Mouse (Mus musculus) CH12.LX (cell line): ENCODE measurements around the gene Scarb1. TPM values are rescaled to one million over a fixed set of nuclear protein-coding genes. Genes with fewer than 3 reads are reported as not detected.

Experiments used
- DNase-seq: peaks from one replicate; pipeline ENCODE4 v3.0.0-alpha.2; 2013; ENCODE audit errors: extremely low read depth
- H3K27ac ChIP-seq: 2 replicates; pipeline ENCODE4 v1.5.1; 2012; ENCODE audit warnings: low read depth, mild to moderate bottlenecking, control low read depth, moderate library complexity; ENCODE audit not compliant: insufficient read depth
- H3K27me3 ChIP-seq: replicated peaks from 2 replicates; pipeline ENCODE3; 2012; ENCODE audit warnings: inconsistent platforms
- H3K36me3 ChIP-seq, 2 experiments: replicated peaks in 1 of 2; 2 replicates each; pipeline versions ENCODE3 to v1.6.1; 2012; ENCODE audit warnings: inconsistent platforms in 1 of 2, low read length in 1 of 2, mild to moderate bottlenecking in 1 of 2, mixed read lengths in 1 of 2, moderate library complexity in 1 of 2; ENCODE audit not compliant: control insufficient read depth in 1 of 2, insufficient read depth in 1 of 2
- H3K4me1 ChIP-seq, 2 experiments: 2 replicates each; pipeline ENCODE4 v1.6.1; 2012; ENCODE audit warnings: inconsistent platforms in 1 of 2, moderate library complexity in 1 of 2; ENCODE audit not compliant: insufficient read depth in 2 of 2, control insufficient read depth in 1 of 2
- H3K4me2 ChIP-seq: 2 replicates; pipeline ENCODE4 v1.6.1; 2012; ENCODE audit warnings: low read depth, mild to moderate bottlenecking, control low read depth; ENCODE audit not compliant: poor library complexity, insufficient read depth, severe bottlenecking
- H3K4me3 ChIP-seq, 3 experiments: fragments of 150-350 bp in 1 of 3; sonication (generic) in 1 of 3; replicated peaks in 1 of 3; 2 replicates each; pipeline versions ENCODE3 to v1.5.1; 2011 to 2012; ENCODE audit warnings: low read depth in 2 of 3, low read length in 2 of 3, mild to moderate bottlenecking in 2 of 3, moderate library complexity in 2 of 3, control low read depth in 1 of 3, improper control_type of control experiment in 1 of 3, inconsistent platforms in 1 of 3, mixed read lengths in 1 of 3; ENCODE audit not compliant: poor library complexity in 1 of 3
- H3K79me2 ChIP-seq: replicated peaks from 2 replicates; pipeline ENCODE4 v1.6.1; 2012; ENCODE audit warnings: mild to moderate bottlenecking, moderate library complexity; ENCODE audit not compliant: control insufficient read depth, poor library complexity, insufficient read depth, severe bottlenecking; ENCODE audit errors: extremely low read depth
- H3K9ac ChIP-seq: 2 replicates; pipeline ENCODE4 v1.6.1; 2012; ENCODE audit warnings: low read depth, mild to moderate bottlenecking, control low read depth, moderate library complexity; ENCODE audit not compliant: insufficient read depth
- H3K9me3 ChIP-seq: replicated peaks from 2 replicates; pipeline ENCODE3; 2012; ENCODE audit warnings: low read length, inconsistent platforms, mixed read lengths
- BHLHE40 ChIP-seq: IDR thresholded peaks from 2 replicates; pipeline ENCODE4 v1.6.1; 2011; ENCODE audit warnings: mild to moderate bottlenecking, low read depth, low read length, improper control_type of control experiment
- CHD1 ChIP-seq: IDR thresholded peaks from 2 replicates; pipeline ENCODE4 v1.6.1; 2012; ENCODE audit warnings: low read depth, low read length, improper control_type of control experiment, inconsistent platforms
- CTCF ChIP-seq, 2 experiments: IDR thresholded peaks in 1 of 2; conservative IDR thresholded peaks in 1 of 2; 2 replicates each; pipeline ENCODE4 v1.5.1; 2011 to 2012; ENCODE audit warnings: low read depth in 2 of 2, low read length in 2 of 2, improper control_type of control experiment in 1 of 2, inconsistent platforms in 1 of 2, mild to moderate bottlenecking in 1 of 2, moderate library complexity in 1 of 2
- ELF1 ChIP-seq: IDR thresholded peaks from 2 replicates; pipeline ENCODE4 v1.6.1; 2014; ENCODE audit warnings: low read depth, mild to moderate bottlenecking, inconsistent platforms, low read length, improper control_type of control experiment
- EP300 ChIP-seq: IDR thresholded peaks from 2 replicates; pipeline ENCODE4 v1.6.1; 2011; ENCODE audit warnings: low read length, improper control_type of control experiment
- ETS1 ChIP-seq: conservative IDR thresholded peaks from 2 replicates; pipeline ENCODE4 v1.6.1; 2012; ENCODE audit warnings: low read depth, mild to moderate bottlenecking, inconsistent platforms, low read length, improper control_type of control experiment, moderate library complexity
- GABPA ChIP-seq: IDR thresholded peaks from 2 replicates; pipeline ENCODE4 v1.6.1; 2012; ENCODE audit warnings: low read depth, low read length, improper control_type of control experiment, inconsistent platforms; ENCODE audit not compliant: insufficient replicate concordance
- IRF4 ChIP-seq: IDR thresholded peaks from 2 replicates; pipeline ENCODE4 v1.6.1; 2014; ENCODE audit warnings: low read depth, mild to moderate bottlenecking, inconsistent platforms, low read length, improper control_type of control experiment
- MAFK ChIP-seq: IDR thresholded peaks from 2 replicates; pipeline ENCODE4 v1.6.1; 2011; ENCODE audit warnings: low read length, improper control_type of control experiment; ENCODE audit not compliant: insufficient replicate concordance
- MAX ChIP-seq: IDR thresholded peaks from 2 replicates; pipeline ENCODE4 v1.6.1; 2011; ENCODE audit warnings: low read length, improper control_type of control experiment
- MAZ ChIP-seq: IDR thresholded peaks from 2 replicates; pipeline ENCODE4 v1.6.1; 2012; ENCODE audit warnings: low read depth, mild to moderate bottlenecking, inconsistent platforms, low read length, improper control_type of control experiment, moderate library complexity
- MEF2A ChIP-seq: IDR thresholded peaks from 2 replicates; pipeline ENCODE4 v1.6.1; 2014; ENCODE audit warnings: low read depth, mild to moderate bottlenecking, inconsistent platforms, low read length, improper control_type of control experiment, borderline replicate concordance
- MYC ChIP-seq: IDR thresholded peaks from 2 replicates; pipeline ENCODE4 v1.6.1; 2011; ENCODE audit warnings: low read depth, mild to moderate bottlenecking, improper control_type of control experiment, low read length
- NRF1 ChIP-seq: IDR thresholded peaks from 2 replicates; pipeline ENCODE4 v1.6.1; 2014; ENCODE audit warnings: low read depth, mild to moderate bottlenecking, inconsistent platforms, low read length, improper control_type of control experiment, moderate library complexity
- PAX5 ChIP-seq: IDR thresholded peaks from 2 replicates; pipeline ENCODE4 v1.6.1; 2012; ENCODE audit warnings: low read length, inconsistent platforms, mixed read lengths
- POLR2A ChIP-seq: IDR thresholded peaks from 2 replicates; pipeline ENCODE4 v1.6.1; 2011; ENCODE audit warnings: low read depth, mild to moderate bottlenecking, improper control_type of control experiment, low read length
- RAD21 ChIP-seq: IDR thresholded peaks from 2 replicates; pipeline ENCODE4 v1.6.1; 2011; ENCODE audit warnings: low read depth, mild to moderate bottlenecking, low read length, improper control_type of control experiment, moderate library complexity
- RCOR1 ChIP-seq: conservative IDR thresholded peaks from 2 replicates; pipeline ENCODE4 v1.6.1; 2012; ENCODE audit warnings: low read depth, mild to moderate bottlenecking, inconsistent platforms, low read length, improper control_type of control experiment
- SIN3A ChIP-seq: IDR thresholded peaks from 2 replicates; pipeline ENCODE4 v1.6.1; 2012; ENCODE audit warnings: low read length, improper control_type of control experiment, inconsistent platforms
- SMC3 ChIP-seq: IDR thresholded peaks from 2 replicates; pipeline ENCODE4 v1.6.1; 2011; ENCODE audit warnings: low read depth, low read length, improper control_type of control experiment
- TBP ChIP-seq: conservative IDR thresholded peaks from 2 replicates; pipeline ENCODE4 v1.6.1; 2011; ENCODE audit warnings: low read depth, low read length, improper control_type of control experiment
- TCF12 ChIP-seq: IDR thresholded peaks from 2 replicates; pipeline ENCODE4 v1.6.1; 2014; ENCODE audit warnings: low read depth, mild to moderate bottlenecking, inconsistent platforms, low read length, improper control_type of control experiment
- UBTF ChIP-seq: IDR thresholded peaks from 2 replicates; pipeline ENCODE4 v1.6.1; 2012; ENCODE audit warnings: low read depth, mild to moderate bottlenecking, inconsistent platforms, low read length, improper control_type of control experiment, moderate library complexity
- USF2 ChIP-seq: conservative IDR thresholded peaks from 2 replicates; pipeline ENCODE4 v1.6.1; 2011; ENCODE audit warnings: low read depth, low read length, improper control_type of control experiment
- ZC3H11A ChIP-seq: IDR thresholded peaks from 2 replicates; pipeline ENCODE4 v1.6.1; 2012; ENCODE audit warnings: low read depth, mild to moderate bottlenecking, inconsistent platforms, low read length, improper control_type of control experiment
- ZMIZ1 ChIP-seq: IDR thresholded peaks from 2 replicates; pipeline ENCODE4 v1.6.1; 2012; ENCODE audit warnings: low read depth, mild to moderate bottlenecking, inconsistent platforms, low read length, improper control_type of control experiment
- ZNF384 ChIP-seq: IDR thresholded peaks from 2 replicates; pipeline ENCODE4 v1.6.1; 2012; ENCODE audit warnings: low read depth, low read length, improper control_type of control experiment, inconsistent platforms
- dilution Hi-C: fragments of 300-500 bp; cut with MboI; formaldehyde crosslinking; loops from 2 replicates; pipeline ENCODE4 v1.14.3; 2020; ENCODE audit warnings: low sequenced_read_pairs; ENCODE audit not compliant: extremely low pct_unique_long_range_greater_than_20kb, extremely low pct_ligation_motif_present
- in situ Hi-C: fragments of 300-500 bp; cut with MboI; formaldehyde crosslinking; loops from 3 replicates; pipeline ENCODE4 v1.14.3; 2019; ENCODE audit warnings: low sequenced_read_pairs, low pct_ligation_motif_present, low pct_unique_long_range_greater_than_20kb, mixed read lengths
- polyA plus RNA-seq: library from polyadenylated mRNA; unstranded; fragments of >175 nt; gene quantifications from 2 replicates; pipeline ENCODE4 v1.2.1, GENCODE M21; 2012; ENCODE audit warnings: low read depth; ENCODE audit not compliant: insufficient read length
- total RNA-seq, 2 experiments: library from RNA; depleted of rRNA; stranded (reverse); fragments of 300-350 nt in 1 of 2; fragments of >200 nt in 1 of 2; gene quantifications; 2 replicates each; pipeline ENCODE4 v1.2.3; 2012 to 2014

Gene Scarb1
- total and polyA plus RNA-seq, 3 experiments = 11.6 to 24.7 (median 20.0) TPM

GRCm38 (mm10) chr5:125271531-125272203, 69.2 kb downstream of the Scarb1 start:
- peaks cover 0 to 39% of the 10 kb centered on the region in 2 experiments; a peak in 2 of 4 replicates for H3K4me1 ChIP-seq
- H3K9ac ChIP-seq = no peak overlapping the region
- H3K9me3 ChIP-seq = peaks cover 7% of the 10 kb centered on the region
- peak; percentile 76 for DNase-seq
- H3K36me3 ChIP-seq = peaks cover 0 to 2% of the 10 kb centered on the region in 2 experiments
- TF ChIP-seq CHD1 (no peak), MYC (0 out of 2 replicates have a peak, but pooled peaks have one; percentile 13), ELF1 (0 out of 2 replicates have a peak, but pooled peaks have one; percentile 24), UBTF (no peak), SMC3 (peak; percentile 65), CTCF (conservative IDR thresholded peaks at IDR 0.05 in 1 of 2, IDR thresholded peaks at IDR 0.05 in 1 of 2; ENCODE audit: low read depth in 2 of 2, low read length in 2 of 2) (peak; percentile 93), ZMIZ1 (no peak), EP300 (no peak), MAX (no peak), TBP (no peak), MEF2A (0 out of 2 replicates have a peak, but pooled peaks have one; percentile 24), RAD21 (peak; percentile 83), GABPA (no peak), IRF4 (no peak), ETS1 (no peak), MAZ (no peak), NRF1 (0 out of 2 replicates have a peak, but pooled peaks have one; percentile 17), SIN3A (0 out of 2 replicates have a peak, but pooled peaks have one; percentile 24), ZC3H11A (peak; percentile 39; the same call in 1 of the 2 replicates)
- peaks cover 6% of the 10 kb centered on the region for H3K27me3 ChIP-seq
- no peaks in the 10 kb centered on the region for H3K79me2 ChIP-seq
- dilution Hi-C loops = no loop called here
- H3K4me2 ChIP-seq = no peak overlapping the region
- H3K27ac ChIP-seq = no peak overlapping the region
- in situ Hi-C loops = loop anchor here (5.0 kb wide), 2 partner anchors 86 to 369 kb away; no protein-coding TSS in a partner anchor
- H3K4me3 ChIP-seq = no peak overlapping the region

- no peaks in the 10 kb centered on the region for H3K36me3 ChIP-seq
- no peaks in the 10 kb centered on the region for H3K79me2 ChIP-seq
- peaks cover 7% of the 10 kb centered on the region for H3K9me3 ChIP-seq
- in situ Hi-C loops (loop anchor here (5.0 kb wide), 2 partner anchors 87 to 368 kb away; no protein-coding TSS in a partner anchor), dilution Hi-C loops (no loop called here)
- H3K4me3 ChIP-seq = no peak overlapping the region
- H3K9ac ChIP-seq = no peak overlapping the region
- DNase-seq = peak; percentile 76
- H3K4me2 ChIP-seq = no peak overlapping the region
- no peak for TF ChIP-seq RCOR1
- no peak for TF ChIP-seq USF2
- no peak for TF ChIP-seq ZNF384
- TF ChIP-seq SMC3 = peak; percentile 86
- TF ChIP-seq BHLHE40 = no peak
- peak; percentile 91 to 93 for TF ChIP-seq CTCF (conservative IDR thresholded peaks at IDR 0.05 in 1 of 2, IDR thresholded peaks at IDR 0.05 in 1 of 2; ENCODE audit: low read depth in 2 of 2, low read length in 2 of 2)
- TF ChIP-seq TCF12 = no peak
- TF ChIP-seq EP300 = no peak
- no peak for TF ChIP-seq MEF2A
- peak; percentile 85 for TF ChIP-seq RAD21
- no peak for TF ChIP-seq CHD1
- no peak for TF ChIP-seq PAX5
- TF ChIP-seq GABPA = no peak
- TF ChIP-seq ETS1 = no peak
- TF ChIP-seq IRF4 = no peak
- no peak for TF ChIP-seq POLR2A
- TF ChIP-seq ZC3H11A = peak; percentile 63
- TF ChIP-seq MAFK = no peak
- TF ChIP-seq, all 38 proteins: peak for 4
- no peak overlapping the region for H3K27ac ChIP-seq
- H3K4me1 ChIP-seq = peaks cover 0 to 33% of the 10 kb centered on the region in 2 experiments; a peak in 2 of 4 replicates
- peaks cover 6% of the 10 kb centered on the region for H3K27me3 ChIP-seq
These were observed 70.2 kb downstream of the Scarb1 start for GRCm38 (mm10) chr5:125270587-125271130.
